Mouse (Mus musculus) embryonic fibroblast, embryonic 13.5 days (primary cell): Measurements from ENCODE around the gene Slc35a3.

Experiments used
- CTCF ChIP-seq: IDR thresholded peaks from 2 replicates; pipeline ENCODE4 v1.5.1; 2011; ENCODE audit warnings: mild to moderate bottlenecking, control low read depth, low read length, moderate library complexity, borderline replicate concordance; ENCODE audit not compliant: insufficient read depth
- POLR2A ChIP-seq: IDR thresholded peaks from 2 replicates; pipeline ENCODE4 v1.6.1; 2011; ENCODE audit warnings: low read depth, mild to moderate bottlenecking, control low read depth, low read length, moderate library complexity

DNA sequence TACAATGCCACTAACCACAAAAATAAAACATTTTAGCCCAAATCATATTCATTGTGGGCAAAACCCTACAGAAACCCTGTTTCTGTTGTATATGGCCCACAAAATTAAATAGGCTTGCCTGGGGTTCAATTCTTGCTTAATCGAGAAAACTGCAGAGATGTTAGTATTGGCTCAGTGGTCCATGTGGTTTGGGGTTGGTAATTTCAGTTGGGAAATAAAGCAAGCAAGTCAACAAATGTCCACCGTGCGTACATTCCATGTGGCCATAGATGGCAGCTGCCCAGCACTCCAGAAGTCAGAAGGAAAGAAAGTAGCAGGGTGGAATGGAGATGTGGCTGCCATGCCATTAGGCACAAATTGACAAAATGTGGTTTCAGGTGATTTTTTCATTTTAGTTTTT lies 79.7 kb downstream of the Slc35a3 start:
- TF ChIP-seq POLR2A = no peak
- no peak for TF ChIP-seq CTCF
